Mouse (Mus musculus) kidney, postnatal 36 days (tissue): ENCODE results near the gene Dcst1.

Experiments
- DNase-seq, 2 experiments: peaks; one replicate each; pipeline ENCODE4 v3.0.0; 2021 to 2022; ENCODE audit warnings: mixed read lengths in 2 of 2

The Dcst1 gene

DNA sequence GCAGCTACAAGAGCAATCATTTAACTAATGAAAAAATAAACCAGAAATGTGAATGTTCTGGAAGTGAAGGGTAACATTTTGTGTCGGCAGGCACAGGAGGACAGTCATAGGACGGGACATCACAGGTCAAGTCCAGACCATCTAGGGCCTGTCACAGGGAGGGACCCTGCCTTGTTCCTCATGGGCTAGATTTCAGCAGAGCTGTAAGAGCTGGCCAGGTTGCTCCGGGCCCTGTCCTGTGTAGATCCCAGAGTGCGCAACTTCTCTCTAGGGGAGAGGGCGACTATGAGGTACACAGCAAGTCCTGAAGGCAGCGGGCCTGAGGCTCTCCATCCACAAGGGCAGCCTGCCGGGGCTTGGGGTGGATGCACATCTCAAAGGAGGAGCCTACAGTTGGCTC, 3.4 kb downstream of the Dcst1 start, which contains the start of gene Dcst2:
Gene Dcst2, plus strand, starts transcription at position 301 of the 400 bp plus-strand sequence.
- DNase-seq: no peak

DNA sequence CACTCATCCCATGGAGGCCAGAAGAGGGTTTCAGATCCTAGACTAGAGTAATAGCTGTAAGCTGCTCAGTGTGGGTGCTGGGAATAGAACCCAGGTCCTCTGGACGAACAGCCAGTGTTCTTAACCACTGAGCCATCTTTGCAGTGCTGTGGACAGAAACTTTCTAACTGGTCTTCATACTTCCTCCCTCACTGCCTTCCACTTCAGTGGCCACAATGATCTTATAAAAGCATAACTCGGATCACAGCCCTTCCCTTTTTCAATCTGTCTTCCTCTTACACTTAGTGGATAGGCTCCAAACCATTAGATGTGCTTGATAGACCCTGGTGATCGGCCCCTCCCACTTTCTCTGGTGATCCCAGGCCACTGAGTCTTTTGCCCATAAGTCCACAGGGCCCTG, 4.8 kb downstream of the Dcst1 start:
- DNase-seq: no peak

DNA sequence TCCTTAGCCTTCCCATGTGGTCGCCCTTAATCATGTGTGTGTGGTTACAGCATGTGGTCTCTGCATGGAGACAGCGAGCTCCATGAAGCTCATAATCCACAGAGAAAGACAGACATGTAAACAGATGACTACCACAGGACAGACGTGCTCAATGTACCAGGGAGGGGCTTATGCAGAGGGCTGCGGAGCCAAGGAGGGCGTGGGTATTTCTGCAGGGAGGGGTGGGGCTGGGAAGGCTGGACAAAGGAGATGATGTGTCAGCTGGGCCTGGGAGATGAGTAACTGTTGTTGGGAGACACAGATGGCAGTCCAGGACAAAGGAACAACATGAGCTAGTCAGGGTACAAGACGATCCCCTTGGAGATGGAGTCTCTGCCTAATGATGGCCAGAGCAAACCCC, 5.4 kb downstream of the Dcst1 start:
- no peak for DNase-seq

DNA sequence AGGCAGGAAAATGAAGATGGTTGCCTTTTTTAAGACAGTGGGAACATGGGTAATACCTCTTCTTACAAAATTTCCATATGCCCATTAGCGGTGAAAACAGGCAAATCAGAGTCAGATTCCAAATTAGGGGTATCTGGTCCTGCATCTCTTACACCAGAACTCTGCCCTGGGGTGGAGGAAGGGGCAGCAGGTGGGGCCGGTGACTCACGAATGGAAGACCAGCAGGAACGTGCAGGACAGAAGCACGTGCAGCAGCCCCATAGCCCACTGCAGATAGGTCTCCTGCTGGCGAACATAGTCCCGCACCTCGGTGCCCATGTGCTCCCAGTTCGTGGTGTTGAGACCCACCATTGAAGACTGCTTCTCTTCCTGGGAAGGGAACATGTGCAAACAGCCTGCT, 9.0 kb downstream of the Dcst1 start:
- no peak for DNase-seq

DNA sequence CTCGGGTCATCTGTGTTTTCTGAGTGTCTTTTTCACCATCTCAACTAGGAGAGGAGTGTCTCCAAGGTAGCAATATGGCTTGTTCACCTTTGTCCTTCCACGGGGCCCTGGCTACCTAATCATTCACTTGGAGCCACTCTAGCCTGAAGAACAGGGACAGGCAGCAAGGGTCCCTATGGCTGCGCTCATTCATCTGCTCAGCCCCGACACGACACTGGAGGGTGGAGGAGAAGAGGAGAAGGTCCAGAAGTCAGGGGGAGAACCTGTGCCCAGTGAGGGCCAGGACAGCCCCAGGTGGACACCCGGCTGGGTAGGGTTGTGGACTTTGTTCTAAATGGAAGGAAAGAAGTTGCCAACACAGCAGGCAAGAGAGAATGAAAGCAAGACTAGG, 9.5 kb downstream of the Dcst1 start:
- DNase-seq: peak; percentile 67 to 70

DNA sequence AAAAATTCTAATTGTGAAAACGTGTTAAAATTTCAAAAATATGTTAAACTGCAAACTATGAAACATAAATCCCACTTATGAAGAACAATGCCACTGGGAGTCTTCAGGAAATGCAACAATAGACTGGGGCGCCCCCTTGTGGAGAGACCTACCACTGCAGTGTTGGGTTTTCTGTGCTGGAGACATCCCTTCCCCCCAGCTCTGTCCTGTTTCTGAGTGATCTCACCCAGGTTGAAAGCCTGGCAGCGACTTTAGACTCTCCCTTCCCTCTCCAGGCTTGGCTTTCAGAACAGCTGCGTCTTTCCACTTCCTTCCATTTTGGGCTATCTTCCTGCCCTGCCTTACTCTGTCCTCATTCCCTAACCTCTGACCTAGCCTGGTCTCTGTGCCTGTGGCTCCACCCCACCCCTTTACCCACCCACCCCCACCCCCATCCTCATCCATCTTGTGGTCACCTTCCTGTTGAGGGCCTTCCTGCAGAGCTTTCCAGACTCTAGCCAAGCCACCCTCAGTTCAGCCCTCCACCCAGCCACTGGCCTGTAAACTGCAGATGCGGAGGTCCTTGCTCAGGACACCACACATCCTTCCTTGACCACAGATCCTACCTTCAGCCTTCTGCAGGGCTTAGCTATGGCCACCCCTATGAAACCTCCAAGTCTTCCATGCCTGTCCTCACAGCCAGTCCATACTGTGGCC, 10.1 kb downstream of the Dcst1 start:
- DNase-seq: peak; percentile 93 to 95

DNA sequence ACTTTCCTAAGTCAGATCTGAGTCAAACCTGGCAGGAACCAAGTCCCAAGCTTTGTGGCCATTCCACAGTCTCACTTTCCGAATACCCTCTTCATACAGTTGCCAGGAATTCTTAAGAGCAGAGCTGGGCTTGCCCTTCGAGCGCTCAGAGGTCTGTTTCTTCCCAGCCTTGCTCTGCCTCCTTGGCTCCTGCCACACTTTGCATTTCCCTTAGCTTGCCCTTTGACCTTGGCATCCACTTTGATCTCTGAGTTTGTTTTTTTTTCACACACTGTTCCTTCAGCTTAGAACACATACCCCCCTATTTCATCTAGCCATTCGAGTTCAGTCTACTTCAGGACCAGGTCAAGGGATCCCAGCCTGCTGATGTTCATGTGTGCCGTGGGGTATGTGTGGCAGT, 13.8 kb downstream of the Dcst1 start:
- DNase-seq: peak; percentile 70 to 78

DNA sequence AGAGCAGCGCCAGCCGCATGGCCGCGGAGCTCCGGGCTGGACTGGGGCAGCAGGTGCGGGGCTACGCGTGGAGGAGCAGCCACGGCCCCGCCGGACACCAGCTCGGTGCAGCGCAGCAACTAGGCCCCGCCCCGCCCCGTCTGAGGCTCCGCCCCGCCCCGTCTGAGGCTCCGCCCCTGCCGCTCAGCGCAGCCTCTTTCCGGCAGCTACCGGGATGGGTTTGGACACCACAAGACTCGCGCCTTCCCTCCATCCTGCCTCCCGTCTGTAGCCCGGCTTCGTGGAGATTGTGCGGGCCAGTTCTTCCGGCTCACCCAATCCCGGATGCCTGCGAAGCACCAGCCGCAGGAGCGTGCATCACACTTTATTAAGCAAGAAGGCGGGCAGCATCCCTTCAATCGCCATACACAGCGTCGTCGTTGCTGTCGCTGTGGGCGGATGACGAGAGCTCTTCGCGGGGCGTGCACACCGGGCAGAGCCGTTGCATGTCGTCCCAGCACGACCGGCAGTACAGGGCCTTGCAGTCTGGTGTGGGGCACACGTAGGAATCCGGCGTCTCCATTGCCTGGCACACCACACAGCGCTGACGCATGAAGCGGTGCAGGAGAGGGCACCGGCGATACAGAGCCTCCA, 15.1 kb downstream of the Dcst1 start, which contains the start of gene Adam15:
Gene Adam15, minus strand, starts transcription at position 128 of the 633 bp plus-strand sequence.
- peak; percentile 91 to 96 for DNase-seq

DNA sequence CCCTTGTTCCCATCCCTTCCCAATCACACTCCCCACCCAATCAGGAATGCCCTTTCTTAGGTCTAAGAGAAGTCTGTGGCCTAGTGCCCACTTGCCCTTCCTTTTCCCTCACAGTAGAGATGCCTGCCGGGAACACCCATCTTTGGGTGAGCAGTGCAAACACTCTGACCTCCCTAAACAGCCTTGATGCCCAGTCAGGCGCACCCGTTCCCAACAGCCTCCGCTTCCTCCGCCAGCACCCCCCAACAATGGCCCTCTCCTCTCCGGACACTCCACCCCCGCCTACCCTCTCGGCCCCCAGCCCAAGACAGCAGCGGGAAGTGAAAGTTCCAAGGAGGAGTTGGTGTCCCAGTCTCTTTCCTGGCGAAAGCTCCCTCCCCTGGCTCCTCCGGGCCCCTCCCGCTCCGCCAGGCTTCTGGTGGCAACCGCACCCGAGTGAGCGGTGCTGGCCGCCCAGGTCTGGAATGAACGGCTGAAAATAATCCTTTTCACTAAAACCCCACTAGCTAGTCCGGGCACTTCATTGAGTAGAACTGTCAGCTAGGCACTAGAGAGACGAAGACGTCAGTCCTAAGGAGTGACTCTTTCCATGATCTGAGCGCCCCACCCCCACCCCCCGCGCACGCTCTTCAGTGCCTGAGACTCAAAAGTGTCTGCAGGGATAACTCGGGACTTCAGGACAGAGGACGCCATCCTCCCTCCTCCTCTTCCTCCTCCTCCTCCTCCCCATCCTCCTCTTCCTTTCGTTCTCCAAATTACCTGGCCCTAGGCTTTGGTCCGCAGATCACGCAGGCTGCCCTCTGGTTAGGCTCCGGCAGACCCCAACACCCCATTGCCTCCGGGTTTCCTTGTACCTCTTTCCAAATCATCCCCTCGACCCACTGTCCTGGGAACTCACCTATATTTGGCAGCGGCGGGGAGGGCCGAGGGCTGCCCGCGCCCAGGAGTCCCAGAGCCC, 15.9 kb downstream of the Dcst1 start:
- DNase-seq: peak; percentile 75 to 82

DNA sequence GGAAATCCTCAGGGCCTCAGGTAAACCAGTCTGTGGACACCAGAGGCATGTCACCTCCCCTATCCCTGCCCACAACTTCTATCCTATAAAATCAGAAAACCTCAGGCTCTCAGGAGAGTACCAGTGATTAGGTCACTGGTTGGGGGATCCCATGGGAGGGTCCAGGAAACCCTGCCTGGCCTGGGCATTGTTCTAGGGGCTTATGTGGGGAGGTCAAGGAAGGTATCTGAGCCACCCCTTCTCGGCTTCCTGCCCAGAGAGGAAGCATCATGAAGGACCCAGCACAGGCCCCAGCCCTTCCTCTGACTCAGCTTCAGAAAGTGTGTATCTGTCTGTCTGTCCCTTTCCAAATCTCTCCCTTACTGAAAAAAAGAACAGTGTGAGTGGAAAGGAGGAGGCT, 17.1 kb downstream of the Dcst1 start:
- peak; percentile 56 to 74 for DNase-seq

DNA sequence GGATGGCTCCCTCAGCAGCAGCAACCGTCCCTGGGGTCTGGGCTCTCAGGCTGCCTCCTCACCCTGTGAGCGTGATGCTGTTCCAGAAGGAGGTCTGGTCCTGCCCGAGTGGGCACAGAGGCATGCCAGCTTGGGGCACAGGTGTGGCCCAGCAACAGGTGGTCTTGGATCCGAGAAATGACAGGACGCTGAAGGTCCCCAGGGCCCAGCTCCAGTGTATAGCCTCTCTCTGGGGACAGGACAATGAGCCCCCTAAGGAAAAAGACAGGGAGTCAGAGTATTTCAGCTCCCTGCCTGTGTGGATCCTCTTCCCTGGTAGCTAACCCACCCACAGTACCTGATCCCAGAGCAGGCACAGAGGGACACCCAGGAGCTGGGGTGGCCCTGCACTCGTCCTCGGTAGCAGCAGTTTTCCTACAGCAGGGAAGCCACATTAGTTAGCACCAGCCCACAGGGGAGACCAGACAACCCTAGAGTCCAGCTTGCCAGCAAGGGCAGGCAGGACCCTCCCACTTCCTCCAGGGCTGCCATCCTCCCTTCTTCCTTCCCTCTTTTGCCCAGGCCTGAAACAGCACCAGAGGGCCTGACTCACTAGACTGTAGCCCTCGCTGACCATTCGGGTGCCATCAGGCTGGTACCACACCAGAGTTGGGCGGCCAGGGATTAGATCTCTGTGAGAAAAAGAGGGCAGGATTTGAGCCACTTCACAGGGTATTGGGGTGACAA, 18.1 kb downstream of the Dcst1 start:
- no peak for DNase-seq

DNA sequence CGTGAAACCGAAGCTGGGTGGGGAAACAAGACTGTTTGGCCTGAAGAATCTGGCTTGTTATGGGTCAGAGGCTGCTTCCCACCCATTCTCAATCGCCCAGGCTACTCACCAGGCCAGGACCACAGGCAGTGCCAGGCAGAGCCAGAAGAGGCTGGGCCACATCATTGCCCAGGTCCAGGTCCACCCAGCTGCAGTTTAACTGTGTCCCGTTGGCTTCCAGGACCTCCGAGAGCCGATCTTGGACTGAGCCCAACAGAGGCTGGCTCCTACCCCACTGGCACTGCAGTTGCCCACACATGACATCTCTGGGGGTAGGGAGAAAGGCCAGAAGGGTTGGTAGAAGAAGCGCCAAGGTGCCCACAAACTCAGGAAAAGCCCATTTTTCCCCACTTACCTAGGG, 21.8 kb downstream of the Dcst1 start:
- DNase-seq: peak; percentile 56 to 63

DNA sequence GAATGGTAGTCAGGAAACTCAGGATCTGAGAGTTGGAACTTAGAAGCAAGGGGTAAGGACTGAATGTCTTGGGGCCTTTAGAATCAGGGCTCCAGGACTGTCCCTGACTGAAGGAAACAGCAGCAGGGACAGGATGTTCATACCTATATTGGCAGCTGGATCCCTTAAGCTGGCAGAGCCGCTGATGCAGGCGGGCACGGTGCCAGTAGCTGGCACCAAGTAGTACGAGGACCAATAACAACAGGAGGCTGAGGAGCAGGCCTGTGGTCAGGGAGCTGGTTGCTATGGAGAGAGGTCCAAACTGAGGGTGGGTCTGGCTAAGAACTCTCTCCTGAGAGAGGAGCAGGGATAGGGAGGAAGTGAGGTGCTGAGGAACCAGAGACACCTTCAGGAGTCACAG, 23.3 kb downstream of the Dcst1 start:
- DNase-seq: peak in 1 of 2 experiments; percentile 52

DNA sequence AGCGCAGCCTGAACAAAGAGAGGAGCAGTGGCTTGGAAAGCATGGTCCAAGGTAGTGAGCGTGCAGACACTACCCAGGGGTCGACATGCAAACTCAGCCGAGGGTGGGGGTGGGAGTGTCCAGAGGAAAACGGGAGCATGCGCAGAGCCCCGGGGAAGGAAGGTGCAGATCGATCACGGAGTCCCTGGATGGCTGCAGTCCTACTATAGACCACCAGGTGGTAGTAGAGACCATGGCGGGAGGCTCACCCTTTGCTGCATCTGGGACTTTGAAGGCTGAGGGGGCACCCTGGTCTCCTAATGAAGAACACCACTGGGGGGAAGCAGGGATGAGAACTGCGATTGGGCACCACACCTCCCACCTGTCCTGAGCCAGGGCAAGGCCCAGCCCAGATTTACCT, 24.6 kb downstream of the Dcst1 start:
- DNase-seq: peak; percentile 62 to 88

DNA sequence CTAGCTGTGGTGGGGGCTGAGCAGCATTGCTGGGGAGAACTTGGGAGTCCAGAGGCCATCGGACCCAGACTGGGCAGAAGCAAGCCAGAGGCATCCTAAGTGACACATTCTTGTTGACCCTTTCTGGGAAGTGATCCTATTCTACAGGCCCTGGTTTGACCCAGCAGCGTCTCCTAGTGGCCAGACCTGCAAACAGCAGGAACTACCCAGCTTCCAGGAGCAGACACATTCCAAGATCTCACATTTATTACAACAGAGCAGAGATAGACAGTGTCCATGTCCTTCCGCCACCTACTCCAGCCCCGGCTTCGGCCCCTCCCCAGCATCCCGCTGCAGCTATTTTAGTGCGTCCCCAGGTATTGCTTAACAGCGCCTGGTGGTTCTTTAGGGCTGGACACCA, 25.6 kb downstream of the Dcst1 start:
- DNase-seq: peak; percentile 73 to 86

DNA sequence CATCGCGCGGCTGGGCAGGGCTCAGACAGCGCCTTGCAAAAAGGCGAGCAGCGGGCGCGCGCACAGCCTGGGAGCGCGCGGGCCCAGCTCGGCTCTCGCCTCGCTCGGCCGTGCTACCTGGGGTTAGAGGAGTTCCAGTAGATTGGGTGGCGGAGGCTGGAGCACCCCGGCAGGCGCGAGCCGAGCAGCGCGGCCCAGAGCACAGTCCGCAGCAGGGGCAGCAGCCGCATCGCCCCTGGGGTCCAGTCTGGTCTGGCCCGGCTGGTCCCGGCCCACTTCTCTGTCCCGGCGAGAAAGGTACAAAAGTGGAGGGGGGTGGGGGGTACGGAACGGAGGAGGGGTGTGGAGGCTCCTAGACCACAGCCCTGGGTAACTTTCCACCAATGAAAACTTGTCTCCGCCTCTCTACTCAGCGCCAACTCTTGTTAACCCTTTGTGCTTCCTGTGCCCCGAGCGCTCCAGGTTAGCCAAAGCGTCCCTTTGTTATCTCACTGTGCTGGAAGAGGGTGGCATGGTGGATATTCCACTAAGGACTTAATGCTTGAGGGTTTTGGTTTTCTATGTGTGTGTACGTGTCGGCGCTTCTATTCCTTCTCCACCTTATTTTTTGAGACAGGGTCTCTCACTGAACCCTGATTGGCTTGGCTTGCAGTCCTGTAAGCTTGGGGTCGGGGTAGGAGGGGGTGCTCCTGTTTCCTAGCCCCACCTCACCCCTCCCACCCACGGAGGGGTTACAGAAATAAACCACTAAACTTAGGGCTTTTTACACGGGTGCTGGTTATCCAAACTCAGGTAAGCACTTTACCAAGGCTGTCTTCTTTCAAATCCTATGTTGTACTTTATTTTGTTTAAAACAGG, 27.1 kb downstream of the Dcst1 start, which contains the start of gene Efna4:
Gene Efna4, minus strand, starts transcription at position 308 of the 858 bp plus-strand sequence.
- peak; percentile 58 to 72 for DNase-seq

DNA sequence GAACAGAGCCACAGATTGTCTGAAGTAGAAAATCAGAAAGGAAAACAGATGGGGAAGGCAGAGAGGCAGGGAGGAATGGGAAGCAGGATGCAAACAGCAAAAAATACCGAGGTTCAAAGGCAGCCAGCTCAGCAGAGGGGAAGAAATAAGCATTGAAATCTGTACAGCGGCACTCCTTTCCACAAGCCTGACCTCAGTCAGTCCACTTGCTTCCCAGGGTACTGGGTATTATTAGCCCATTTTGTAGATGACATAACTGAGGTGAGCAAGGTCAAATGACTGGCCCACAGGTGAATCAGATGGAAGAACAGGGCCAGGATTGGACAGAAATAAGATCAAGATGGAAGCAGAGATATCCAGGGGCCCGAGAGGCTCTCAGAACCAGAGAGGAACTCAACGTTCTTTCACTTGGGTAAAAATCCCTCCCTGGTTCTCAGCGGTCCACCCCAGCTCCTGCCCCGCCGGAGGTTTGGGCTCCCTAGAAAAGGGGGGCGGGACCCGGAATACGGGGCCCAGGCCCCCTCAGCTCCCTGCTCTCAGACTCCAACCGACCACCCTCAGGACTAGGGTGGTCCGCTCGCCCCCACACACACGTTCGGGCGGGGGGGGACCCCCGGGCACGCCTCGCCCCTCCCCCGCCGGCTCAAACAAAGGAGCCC, 27.9 kb downstream of the Dcst1 start:
- no peak for DNase-seq

DNA sequence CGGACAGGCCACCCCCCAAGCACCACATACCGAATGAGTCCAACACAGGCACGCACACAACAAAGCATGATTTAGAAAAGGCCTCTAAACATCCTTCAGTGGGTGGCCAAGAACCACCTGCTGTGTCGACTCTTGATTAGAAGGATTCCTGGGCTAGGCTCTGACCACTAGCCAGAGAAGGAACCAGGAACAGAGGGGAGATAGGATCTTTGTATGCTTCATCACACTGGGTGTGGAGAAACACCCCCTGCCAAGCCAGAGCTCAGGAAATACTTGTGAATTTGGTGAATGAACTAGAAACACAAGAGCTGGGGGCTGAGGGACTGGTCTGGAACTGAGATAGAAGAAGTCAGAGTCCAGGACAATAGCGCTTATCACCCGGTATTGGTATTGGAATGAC, 28.5 kb downstream of the Dcst1 start:
- DNase-seq: no peak

DNA sequence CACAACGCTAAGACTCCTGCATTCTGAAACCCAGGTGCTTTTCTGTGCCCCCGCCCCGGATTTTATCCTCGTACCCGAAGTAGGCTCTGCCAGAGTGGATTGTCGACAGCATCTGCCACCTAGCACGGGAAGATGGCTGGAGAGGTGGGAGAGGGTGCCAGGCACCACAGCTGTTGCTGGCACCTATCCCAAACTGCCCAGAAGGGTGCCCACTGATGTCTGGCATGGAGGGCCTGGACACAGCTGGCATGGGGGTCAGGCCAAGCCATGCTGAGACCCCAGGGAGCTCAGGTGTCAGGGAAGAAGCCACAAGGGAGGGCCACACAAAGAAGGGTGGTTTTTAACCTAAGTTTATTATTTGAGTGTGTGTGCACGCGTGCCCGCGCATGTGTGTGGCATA, 32.0 kb downstream of the Dcst1 start:
- DNase-seq: no peak

DNA sequence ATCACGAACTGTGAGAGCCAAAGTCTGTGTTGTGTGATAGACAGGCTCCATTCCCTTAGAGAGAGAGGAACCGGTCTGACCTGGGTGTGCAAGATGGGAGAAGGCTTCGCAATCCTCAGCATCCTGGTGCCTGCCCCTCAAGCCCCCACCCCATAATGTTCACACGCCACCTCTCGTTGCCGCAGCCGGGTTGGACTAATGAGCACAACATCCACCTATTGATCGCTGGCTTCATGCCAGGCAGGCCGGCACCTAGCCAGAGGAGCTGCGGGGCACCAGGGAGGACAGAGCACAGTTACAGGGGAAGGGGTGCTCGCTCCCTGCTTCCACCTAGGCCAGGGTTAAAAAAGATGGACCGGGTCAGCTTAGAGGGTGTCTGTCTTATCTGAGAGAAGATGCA, 32.6 kb downstream of the Dcst1 start:
- no peak for DNase-seq

DNA sequence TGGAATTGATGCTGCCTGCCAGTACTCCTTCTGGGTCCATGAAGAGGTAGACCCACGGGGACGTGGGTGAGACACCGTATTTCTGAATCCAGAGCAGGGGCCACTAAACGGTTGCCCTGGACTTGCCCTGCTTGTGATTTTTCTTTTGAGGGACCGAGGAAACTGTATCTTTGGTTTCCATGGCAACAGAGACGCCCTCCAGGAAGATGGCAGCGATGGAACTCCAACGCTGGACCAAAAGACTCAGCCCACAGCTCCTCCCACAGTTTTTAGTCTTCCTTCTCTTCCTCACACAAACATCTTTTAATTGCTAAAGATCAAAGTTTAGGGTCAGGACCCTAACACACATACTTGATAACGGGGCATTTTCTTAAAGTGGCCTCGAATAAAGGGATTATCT, 33.0 kb downstream of the Dcst1 start:
- no peak for DNase-seq
